Mouse (Mus musculus) kidney, adult 2 months (tissue): Measurements from ENCODE around the gene Trak1. TPM values are rescaled to one million over a fixed set of nuclear protein-coding genes. Genes with fewer than 3 reads are reported as not detected.
A peak's percentile ranks its signal among the peaks of the same experiment; 100 is the strongest.

ENCODE experiments used
- DNase-seq: peaks from one replicate; pipeline ENCODE4 v3.0.0; 2021
- H3K27ac ChIP-seq: fragments of 200-500 bp; 2 replicates; pipeline ENCODE4 v1.5.1; 2012; ENCODE audit warnings: low read depth, low read length, control low read depth, inconsistent platforms; ENCODE audit not compliant: insufficient read depth
- H3K27me3 ChIP-seq: fragments of 200-500 bp; replicated peaks from 2 replicates; pipeline ENCODE4 v1.6.1; 2012; ENCODE audit warnings: mild to moderate bottlenecking, moderate library complexity, low read length, inconsistent platforms; ENCODE audit not compliant: control insufficient read depth, insufficient read depth
- H3K36me3 ChIP-seq: fragments of 200-500 bp; 2 replicates; pipeline ENCODE4 v1.6.1; 2012; ENCODE audit warnings: mild to moderate bottlenecking, moderate library complexity, low read length, inconsistent platforms; ENCODE audit not compliant: control insufficient read depth, insufficient read depth
- H3K4me1 ChIP-seq: fragments of 200-500 bp; 2 replicates; pipeline ENCODE4 v1.6.1; 2011; ENCODE audit warnings: low read length; ENCODE audit not compliant: control insufficient read depth, insufficient read depth
- H3K4me3 ChIP-seq: fragments of 200-500 bp; 2 replicates; pipeline ENCODE4 v1.5.1; 2011; ENCODE audit warnings: mild to moderate bottlenecking, low read depth, low read length, control low read depth; ENCODE audit not compliant: insufficient read depth
- CTCF ChIP-seq: fragments of 200-500 bp; conservative IDR thresholded peaks from 2 replicates; pipeline ENCODE4 v1.5.1; 2011; ENCODE audit warnings: low read depth, mild to moderate bottlenecking, control low read depth, low read length, moderate library complexity, mixed read lengths; ENCODE audit not compliant: insufficient read depth, insufficient read length
- POLR2A ChIP-seq: fragments of 200-500 bp; IDR thresholded peaks from one replicate; pipeline ENCODE4 v1.6.1; 2011; ENCODE audit warnings: low read depth, low read length, control low read depth
- WGBS: fragments of 180-500 bp; shearing (Covaris S2); methylation state at CpG from one replicate; pipeline ENCODE4 v1.1.7; 2018; 5-methylcytosine and 5-hydroxymethylcytosine counted together
- polyA plus RNA-seq: library from polyadenylated mRNA; depleted of rRNA; stranded (reverse); fragments of >200 nt; gene quantifications from 2 replicates; pipeline ENCODE4 v1.2.3, GENCODE M21; 2012

The Trak1 gene
- polyA plus RNA-seq, 1 experiment: 65.1 TPM

GRCm38 (mm10) chr9:121415626-121416241, 118.4 kb downstream of the Trak1 start:
- Histone ChIP-seq H3K4me1 (0 out of 2 replicates have a peak, but pooled peaks cover 20% of the 10 kb centered on the region), H3K27me3 (no peaks in the 10 kb centered on the region), H3K36me3 (no peaks in the 10 kb centered on the region), H3K27ac (peak overlapping the region; percentile 7; the same call in 1 of the 2 replicates), H3K4me3 (peak overlapping the region; percentile 3; the same call in 1 of the 2 replicates)
- WGBS: 31% methylated on average over 19 of the region's 19 CpGs
- TF ChIP-seq POLR2A: peak; percentile 22
- TF ChIP-seq CTCF: no peak
- peak; percentile 80 for DNase-seq

- Histone ChIP-seq H3K27me3 (no peaks in the 10 kb centered on the region), H3K36me3 (no peaks in the 10 kb centered on the region), H3K4me3 (no peak overlapping the region), H3K4me1 (peaks cover 24% of the 10 kb centered on the region; the same call in 1 of the 2 replicates), H3K27ac (no peak overlapping the region)
- WGBS: 85% methylated on average over 5 of the region's 5 CpGs
- DNase-seq: no peak
- TF ChIP-seq CTCF: no peak
- TF ChIP-seq POLR2A: no peak
Observed at GRCm38 (mm10) chr9:121416460-121416859, 119.2 kb downstream of the Trak1 start.

DNA sequence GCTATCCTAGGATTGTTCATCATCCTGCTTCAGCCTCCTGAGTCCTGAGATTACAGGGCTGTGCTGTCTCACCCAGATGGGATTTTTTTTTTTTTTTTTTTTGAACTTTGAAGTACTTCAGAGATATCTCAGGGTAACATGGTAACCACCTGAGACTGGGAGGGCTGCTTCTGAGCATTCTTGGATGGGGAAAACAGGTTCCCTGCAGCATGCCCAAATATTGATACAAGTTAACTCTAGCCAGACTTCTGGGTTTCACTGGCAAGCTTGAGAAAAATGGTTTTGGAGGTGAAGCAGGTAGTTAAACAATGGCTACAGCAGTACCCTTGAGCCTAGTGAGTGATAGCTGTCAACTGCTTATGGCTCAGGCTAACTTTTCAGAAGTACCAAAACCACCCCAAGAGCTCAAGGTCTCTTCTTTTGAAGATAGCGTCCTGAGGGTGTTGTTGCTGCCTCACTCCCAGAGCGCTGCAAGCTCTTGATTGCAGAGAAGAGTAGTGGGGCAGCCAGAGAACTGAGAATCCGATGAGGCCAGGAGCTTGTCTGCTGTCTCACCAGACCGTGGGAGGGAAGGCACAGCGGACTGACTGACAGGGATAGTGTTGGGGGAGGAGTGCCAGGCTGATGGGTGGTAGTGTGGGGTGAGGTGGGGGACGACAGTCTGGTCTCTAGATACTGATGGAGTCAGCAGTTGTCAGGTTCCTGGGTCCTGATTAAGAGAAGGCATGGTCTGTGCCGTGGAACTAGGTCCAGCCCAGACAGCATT, 119.8 kb downstream of the Trak1 start:
- DNase-seq: no peak
- WGBS: 63% methylated on average over 7 of the region's 7 CpGs
- Histone ChIP-seq H3K4me1 (peaks cover 28% of the 10 kb centered on the region), H3K36me3 (no peaks in the 10 kb centered on the region), H3K4me3 (no peak overlapping the region), H3K27me3 (no peaks in the 10 kb centered on the region), H3K27ac (no peak overlapping the region)
- TF ChIP-seq POLR2A (no peak), CTCF (no peak)

GRCm38 (mm10) chr9:121419011-121419410, 121.7 kb downstream of the Trak1 start:
- DNase-seq: no peak
- 80% methylated on average over 3 of the region's 3 CpGs for WGBS
- Histone ChIP-seq H3K4me1 (peaks cover 36% of the 10 kb centered on the region), H3K27me3 (no peaks in the 10 kb centered on the region), H3K4me3 (no peak overlapping the region), H3K27ac (no peak overlapping the region), H3K36me3 (no peaks in the 10 kb centered on the region)
- TF ChIP-seq CTCF (no peak), POLR2A (no peak)

DNA sequence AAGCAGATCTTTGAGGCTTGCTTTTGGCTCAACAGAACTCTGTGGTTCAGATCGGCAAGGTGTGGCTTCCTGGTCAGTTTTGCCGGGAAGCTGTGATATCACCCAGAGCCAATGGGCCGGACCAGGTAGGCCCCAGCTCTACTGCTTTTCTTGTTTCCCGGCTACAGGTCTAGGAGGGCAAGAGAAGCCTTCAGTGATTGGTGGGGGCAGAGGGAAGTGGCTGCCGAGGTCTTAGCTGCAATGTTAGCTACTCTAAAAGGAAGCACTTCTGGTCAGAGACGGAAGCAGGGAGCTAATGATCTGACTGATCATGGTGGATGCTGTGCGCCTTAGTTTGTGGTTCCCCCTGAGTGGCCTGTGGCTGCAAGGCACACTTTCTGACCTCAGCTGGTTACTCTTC, 122.3 kb downstream of the Trak1 start:
- H3K4me1 ChIP-seq: peaks cover 33% of the 10 kb centered on the region
- no peak for DNase-seq
- H3K27ac ChIP-seq: no peak overlapping the region
- WGBS: 58% methylated on average over 7 of the region's 7 CpGs
- H3K27me3 ChIP-seq: no peaks in the 10 kb centered on the region
- no peak overlapping the region for H3K4me3 ChIP-seq
- no peak for TF ChIP-seq CTCF
- no peak for TF ChIP-seq POLR2A
- no peaks in the 10 kb centered on the region for H3K36me3 ChIP-seq

DNA sequence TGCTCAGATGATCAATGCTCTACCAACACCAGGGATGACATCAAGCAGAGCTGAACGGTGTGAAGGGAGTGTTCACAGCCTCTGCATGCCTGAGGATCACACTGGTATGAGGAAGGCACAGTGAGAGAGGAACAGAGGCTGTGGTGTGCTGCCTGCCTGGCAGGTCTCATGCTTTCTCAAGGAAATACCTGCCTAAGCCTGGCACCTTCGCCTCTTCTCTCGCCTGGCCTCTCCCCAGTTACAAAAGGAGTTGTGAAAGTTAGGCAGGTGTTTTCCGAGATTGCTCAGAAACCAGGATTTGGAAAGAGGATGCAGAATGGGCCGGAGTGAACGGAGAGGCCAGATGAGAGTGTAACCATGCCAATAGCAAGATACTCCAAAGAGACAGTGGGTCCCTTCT, 123.5 kb downstream of the Trak1 start:
- Histone ChIP-seq H3K4me1 (peaks cover 24% of the 10 kb centered on the region), H3K36me3 (no peaks in the 10 kb centered on the region), H3K4me3 (no peak overlapping the region), H3K27me3 (no peaks in the 10 kb centered on the region), H3K27ac (peak overlapping the region; percentile 19; the same call in 1 of the 2 replicates)
- TF ChIP-seq CTCF: no peak
- 70% methylated on average over 6 of the region's 6 CpGs for WGBS
- DNase-seq: no peak

- WGBS: 53% methylated on average over 5 of the region's 5 CpGs
- no peaks in the 10 kb centered on the region for H3K36me3 ChIP-seq
- no peak overlapping the region for H3K4me3 ChIP-seq
- peaks cover 21% of the 10 kb centered on the region for H3K4me1 ChIP-seq
- peak overlapping the region; percentile 4; the same call in 1 of the 2 replicates for H3K27ac ChIP-seq
- peak; percentile 55 for DNase-seq
- no peak for TF ChIP-seq CTCF
- H3K27me3 ChIP-seq: no peaks in the 10 kb centered on the region
Observed at GRCm38 (mm10) chr9:121422402-121422801, 125.1 kb downstream of the Trak1 start.
